Mouse (Mus musculus) left cerebral cortex, postnatal 36 days (tissue): Measurements from ENCODE around the gene Mtcl1. TPM values are rescaled to one million over a fixed set of nuclear protein-coding genes. Genes with fewer than 3 reads are reported as not detected.
A peak's percentile ranks its signal among the peaks of the same experiment; 100 is the strongest.

Source experiments
- DNase-seq, 2 experiments: peaks; one replicate each; pipeline ENCODE4 v3.0.0; 2021 to 2022; ENCODE audit warnings: low spot score in 2 of 2, mixed read lengths in 1 of 2
- intact Hi-C: fragments of 180-260 bp; cut with DNase I; formaldehyde crosslinking; loops from one replicate; pipeline ENCODE4 v1.15.1; 2025
- total RNA-seq, 2 experiments: library from RNA; stranded (reverse); gene quantifications; 2 replicates each; pipeline ENCODE4 v1.2.3; 2021

The Mtcl1 gene
- total RNA-seq, 2 experiments from 2014 or later = 95.3 to 117 TPM

- intact Hi-C loops = no loop called here
- DNase-seq = no peak
Observed at GRCm38 (mm10) chr17:66370867-66371266, 78.7 kb downstream of the Mtcl1 start.

GRCm38 (mm10) chr17:66369777-66370176 is 79.8 kb downstream of the Mtcl1 start:
- intact Hi-C loops = loop anchor here (5.0 kb wide), 1 partner anchor 78 kb away; the partner anchor contains the start of gene Mtcl1
- no peak for DNase-seq

- DNase-seq = peak; percentile 60 to 71
- intact Hi-C loops = loop anchor here (5.0 kb wide), 1 partner anchor 79 kb away; the partner anchor contains the start of gene Mtcl1
Observed at GRCm38 (mm10) chr17:66368127-66368526, 81.4 kb downstream of the Mtcl1 start.

GRCm38 (mm10) chr17:66365664-66366063 is 83.9 kb downstream of the Mtcl1 start:
- intact Hi-C loops = loop anchor here (5.0 kb wide), 1 partner anchor 82 kb away; the partner anchor contains the start of gene Mtcl1
- DNase-seq = no peak

GRCm38 (mm10) chr17:66365293-66365642 is 84.3 kb downstream of the Mtcl1 start:
- intact Hi-C loops = loop anchor here (5.0 kb wide), 1 partner anchor 82 kb away; the partner anchor contains the start of gene Mtcl1

GRCm38 (mm10) chr17:66364525-66365292 is 84.8 kb downstream of the Mtcl1 start:
- intact Hi-C loops = loop anchor here (5.0 kb wide), 1 partner anchor 83 kb away; the partner anchor contains the start of gene Mtcl1
- peak in 1 of 2 experiments; percentile 56 for DNase-seq

More at GRCm38 (mm10) chr17:66365293-66365642, 84.3 kb downstream of the Mtcl1 start:
- DNase-seq = no peak

GRCm38 (mm10) chr17:66363852-66364524 is 85.6 kb downstream of the Mtcl1 start:
- DNase-seq = no peak
- intact Hi-C loops = no loop called here

- DNase-seq = no peak
- intact Hi-C loops = no loop called here
Observed at GRCm38 (mm10) chr17:66362287-66363016, 87.1 kb downstream of the Mtcl1 start.

- DNase-seq = peak; percentile 52 to 62
- intact Hi-C loops = loop anchor here (10.0 kb wide), 1 partner anchor 124 kb away; no protein-coding TSS in a partner anchor
Observed at GRCm38 (mm10) chr17:66358026-66358978, 91.2 kb downstream of the Mtcl1 start.

- intact Hi-C loops = loop anchor here (10.0 kb wide), 1 partner anchor 123 kb away; no protein-coding TSS in a partner anchor
- no peak for DNase-seq
Observed at GRCm38 (mm10) chr17:66357171-66358025, 92.2 kb downstream of the Mtcl1 start.

GRCm38 (mm10) chr17:66353907-66354306 is 95.6 kb downstream of the Mtcl1 start:
- no peak for DNase-seq
- intact Hi-C loops = loop anchor here (5.0 to 10.0 kb wide), 3 partner anchors 87 to 119 kb away; partner anchors contain the start of gene Mtcl1

GRCm38 (mm10) chr17:66352847-66353643 is 96.5 kb downstream of the Mtcl1 start:
- no peak for DNase-seq
- intact Hi-C loops = loop anchor here (5.0 to 10.0 kb wide), 3 partner anchors 86 to 118 kb away; partner anchors contain the start of gene Mtcl1

GRCm38 (mm10) chr17:66352219-66352618 is 97.3 kb downstream of the Mtcl1 start:
- no peak for DNase-seq
- intact Hi-C loops = loop anchor here (5.0 to 10.0 kb wide), 3 partner anchors 85 to 117 kb away; partner anchors contain the start of gene Mtcl1

- intact Hi-C loops = loop anchor here (5.0 to 10.0 kb wide), 3 partner anchors 83 to 116 kb away; partner anchors contain the start of gene Mtcl1
- no peak for DNase-seq
Observed at GRCm38 (mm10) chr17:66350689-66351088, 98.9 kb downstream of the Mtcl1 start.

- DNase-seq = peak; percentile 82 to 83
- intact Hi-C loops = loop anchor here (5.0 to 10.0 kb wide), 3 partner anchors 83 to 115 kb away; partner anchors contain the start of gene Mtcl1
Observed at GRCm38 (mm10) chr17:66350127-66350526, 99.4 kb downstream of the Mtcl1 start.

GRCm38 (mm10) chr17:66346378-66346777 is 103.2 kb downstream of the Mtcl1 start:
- no peak for DNase-seq
- intact Hi-C loops = no loop called here

GRCm38 (mm10) chr17:66345680-66346079 is 103.9 kb downstream of the Mtcl1 start:
- DNase-seq = no peak
- intact Hi-C loops = no loop called here
